Mouse (Mus musculus) kidney, postnatal 14 days (tissue): Measurements from ENCODE around the gene Nrxn2.
A peak's percentile ranks its signal among the peaks of the same experiment; 100 is the strongest.

Experiments used
- DNase-seq: peaks from one replicate; pipeline ENCODE4 v3.0.0; 2022; ENCODE audit warnings: mixed read lengths

Gene Nrxn2

DNA sequence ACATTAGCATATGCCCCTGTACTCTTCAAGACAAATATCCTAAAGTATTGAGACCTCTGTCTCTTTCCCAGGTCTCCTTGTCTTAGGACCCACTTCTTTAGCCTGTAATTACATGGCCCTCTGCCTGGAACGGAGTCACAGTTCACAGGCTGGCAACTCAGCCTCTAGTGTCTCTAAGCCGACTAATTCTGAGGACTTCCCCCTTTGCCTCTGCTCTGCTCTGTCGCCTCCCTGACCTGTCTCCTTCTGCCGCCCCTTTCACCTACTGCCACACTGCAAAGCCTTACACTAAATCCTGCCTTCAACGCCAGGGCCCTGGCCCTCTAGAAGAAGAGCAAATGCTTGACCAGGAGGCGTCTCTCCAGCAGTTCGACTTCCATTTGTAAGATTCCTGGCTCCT is 125.0 kb downstream of the Nrxn2 start:
- no peak for DNase-seq

DNA sequence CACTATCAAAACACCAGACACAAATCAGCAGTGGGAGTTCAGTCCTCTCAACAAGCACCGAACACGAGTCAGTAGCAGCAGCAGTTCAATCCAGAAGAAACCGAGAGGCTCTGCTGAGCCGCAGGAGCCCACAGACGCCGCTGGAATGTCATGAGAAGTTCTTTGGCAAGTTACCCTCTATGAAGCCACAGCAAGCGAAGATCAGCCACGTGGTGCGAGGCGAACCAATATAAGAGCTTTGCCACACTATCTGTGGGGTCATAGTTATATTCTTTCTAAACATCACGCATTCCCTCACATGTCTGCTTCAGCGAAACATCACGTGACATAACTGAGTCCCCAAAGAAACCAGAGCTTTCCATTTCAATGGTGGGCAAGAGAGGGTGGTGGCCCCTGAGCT is 126.2 kb downstream of the Nrxn2 start:
- DNase-seq: no peak

DNA sequence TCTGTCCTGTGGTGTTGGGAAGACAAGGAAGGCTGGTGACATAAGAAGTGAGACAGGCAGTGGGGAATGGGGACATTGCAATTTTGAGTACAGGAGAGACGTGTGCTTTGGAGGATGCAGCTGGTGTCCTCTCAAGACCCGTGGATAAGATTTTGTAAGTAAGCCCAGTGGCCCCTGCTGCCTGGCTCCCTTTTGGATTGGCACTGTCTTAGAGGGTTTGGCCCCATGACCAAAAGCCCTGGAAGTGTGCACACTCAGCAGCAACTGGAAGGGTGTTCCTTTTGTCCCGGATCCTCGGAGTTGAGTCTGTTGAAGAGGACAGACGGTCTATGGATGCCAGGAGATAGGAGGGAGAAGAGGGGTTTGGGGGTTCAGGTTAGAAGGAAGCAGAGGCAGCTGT is 127.0 kb downstream of the Nrxn2 start:
- no peak for DNase-seq

DNA sequence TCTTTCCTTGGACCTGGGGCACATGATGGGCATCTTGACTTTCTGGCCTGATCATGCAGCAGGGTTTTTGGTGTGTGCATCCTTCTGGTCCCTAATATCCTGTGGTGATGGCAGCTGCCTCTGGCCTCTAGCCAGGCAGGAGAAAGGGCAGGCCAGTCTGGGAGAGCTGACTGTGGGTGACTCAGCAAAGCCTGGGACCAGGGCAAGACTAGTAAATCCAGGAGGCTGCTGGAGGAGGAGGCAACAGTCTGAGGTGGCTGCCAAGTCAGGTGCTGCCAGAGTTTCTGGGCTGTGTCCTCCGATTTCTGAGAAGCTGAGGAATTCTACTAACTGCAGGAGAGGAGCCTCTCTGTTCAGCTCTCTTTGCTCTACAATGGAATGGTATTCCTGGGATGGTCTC is 127.6 kb downstream of the Nrxn2 start:
- peak; percentile 85 for DNase-seq

DNA sequence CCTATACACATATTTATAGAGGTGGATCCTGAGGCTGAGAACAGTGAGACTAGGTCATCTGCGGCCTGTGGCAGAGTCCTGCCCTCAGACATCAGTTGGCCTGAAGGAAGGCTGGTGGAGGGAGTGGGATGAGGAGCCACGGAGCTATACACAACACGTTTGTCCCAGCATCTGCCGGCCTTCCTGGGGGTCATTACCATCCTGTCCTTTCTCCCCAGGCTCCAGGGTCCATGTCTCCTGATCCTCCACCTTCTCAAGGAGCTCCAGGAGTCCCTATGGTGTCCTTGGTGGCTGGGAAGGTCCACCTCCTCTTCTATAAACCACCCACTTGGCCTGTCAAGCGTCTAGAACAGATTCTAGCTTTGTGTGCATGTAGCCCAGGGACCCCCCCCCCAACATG is 129.3 kb downstream of the Nrxn2 start:
- DNase-seq: no peak

DNA sequence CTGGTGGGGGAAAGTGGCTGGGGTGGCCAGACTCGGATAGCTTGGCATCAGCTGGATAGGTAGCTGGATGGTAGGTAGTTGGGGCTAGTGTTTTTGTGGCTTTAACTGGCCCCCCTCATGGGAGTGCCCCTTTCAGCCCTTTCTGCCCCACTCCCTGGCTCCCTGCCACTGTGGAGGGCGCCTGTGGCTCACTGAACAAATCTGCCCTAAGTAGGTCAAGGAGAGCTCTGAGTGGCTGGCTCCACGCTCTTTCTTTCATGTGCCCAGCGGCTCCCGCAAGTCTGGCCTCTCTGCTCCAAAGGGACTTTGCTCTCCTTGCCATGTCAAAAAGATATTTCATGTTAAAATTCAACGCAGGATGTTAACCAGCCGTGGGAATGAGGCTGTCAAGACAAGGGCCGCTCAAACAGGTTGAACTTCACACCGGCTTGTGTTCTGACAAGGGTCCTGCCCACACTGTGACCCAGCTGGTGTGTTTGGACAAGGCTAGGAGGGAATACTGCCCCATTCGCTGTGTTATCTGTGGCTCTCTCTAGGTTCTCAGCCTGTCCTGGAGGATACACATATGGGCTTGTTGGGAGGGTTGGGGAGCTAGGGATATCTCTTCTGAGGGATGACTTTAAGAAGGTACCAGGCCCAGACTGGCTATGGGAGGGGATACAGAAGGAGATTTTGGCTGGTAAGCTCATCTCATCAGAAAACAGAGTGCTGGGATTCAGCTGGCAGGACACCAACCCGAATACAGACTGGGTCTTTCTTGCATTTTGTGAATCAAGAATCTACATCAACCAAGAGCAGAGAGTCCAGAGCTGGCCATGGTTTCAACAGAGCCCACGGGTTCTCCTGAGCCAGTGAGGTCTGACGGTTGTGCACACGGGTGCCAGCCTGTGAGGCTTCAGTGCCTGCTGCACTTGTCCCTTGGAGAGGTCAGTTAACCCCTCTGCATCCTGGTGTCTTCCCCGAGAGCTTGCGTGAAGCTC is 130.2 kb downstream of the Nrxn2 start:
- DNase-seq: peak; percentile 87

DNA sequence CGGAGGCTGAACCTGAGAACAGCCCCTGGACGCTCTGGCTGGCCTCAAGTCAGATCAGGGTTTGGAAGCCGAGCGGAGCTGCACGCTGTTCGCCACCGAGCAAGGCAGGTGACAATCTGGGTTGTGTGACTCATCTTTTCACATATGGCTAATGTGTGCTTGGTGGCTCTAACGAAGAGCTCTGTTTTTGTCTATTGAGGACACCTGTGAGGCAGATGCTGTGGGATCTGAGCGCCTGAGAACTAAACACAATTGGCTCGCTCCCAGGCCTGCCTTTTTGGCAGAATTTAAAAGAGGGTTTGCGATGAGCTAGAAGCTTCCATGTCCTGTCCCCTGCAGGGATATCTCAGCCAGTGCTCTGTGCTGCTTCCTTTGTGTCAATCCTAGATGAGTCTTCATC is 131.0 kb downstream of the Nrxn2 start:
- DNase-seq: no peak

DNA sequence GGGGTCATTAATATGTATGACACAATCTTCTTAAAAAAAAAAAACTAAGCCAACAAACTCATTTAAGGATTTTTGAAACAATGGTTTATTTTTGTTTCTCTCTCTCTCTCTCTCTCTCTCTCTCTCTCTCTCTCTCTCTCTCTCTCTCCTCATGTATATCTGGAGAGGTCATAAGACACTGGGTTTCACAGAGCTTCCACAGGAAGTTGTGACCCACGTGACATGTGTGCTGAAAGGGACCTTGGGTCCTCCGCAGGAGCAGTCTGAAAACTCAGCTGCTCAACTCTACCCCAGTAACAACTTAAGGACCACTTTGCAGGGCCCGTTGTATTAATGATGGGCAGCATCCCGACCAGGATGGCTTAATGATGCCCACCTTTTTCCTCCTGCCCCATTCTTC is 132.7 kb downstream of the Nrxn2 start:
- DNase-seq: no peak

DNA sequence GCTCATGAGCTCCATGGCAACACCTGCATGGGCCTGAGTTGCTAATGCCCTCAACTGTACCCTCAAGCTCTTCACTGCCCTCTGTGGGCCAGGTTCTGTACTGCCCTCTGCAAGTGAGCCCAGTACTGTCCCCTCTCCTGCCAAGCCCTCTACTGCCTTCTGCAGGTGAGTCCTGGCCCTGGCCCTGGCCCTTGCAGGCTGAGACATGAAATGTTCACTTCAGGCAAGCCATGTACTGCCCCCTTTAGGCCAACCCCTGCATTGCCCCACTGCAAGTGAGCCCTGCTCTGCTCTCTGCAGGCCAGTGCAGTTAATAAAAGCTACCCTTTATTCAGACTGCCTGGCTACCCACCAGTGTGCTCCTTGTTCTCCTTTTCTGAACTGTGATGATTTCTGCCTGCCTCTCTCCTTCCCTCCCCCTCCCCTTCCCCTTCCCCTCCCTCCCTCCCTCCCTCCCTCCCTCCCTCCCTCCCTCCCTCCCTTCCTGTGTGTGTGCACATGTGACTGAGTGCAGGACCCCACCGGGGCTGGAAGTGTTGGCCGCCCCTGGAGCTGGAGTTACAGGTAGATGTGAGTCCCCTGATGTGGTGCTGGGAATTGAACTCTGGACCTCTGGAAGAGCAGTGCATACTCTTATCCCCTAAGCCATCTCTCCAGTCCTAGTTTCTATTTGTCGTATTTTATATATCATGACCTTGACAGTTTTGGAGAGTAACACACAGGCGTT is 133.9 kb downstream of the Nrxn2 start:
- DNase-seq: peak; percentile 74

DNA sequence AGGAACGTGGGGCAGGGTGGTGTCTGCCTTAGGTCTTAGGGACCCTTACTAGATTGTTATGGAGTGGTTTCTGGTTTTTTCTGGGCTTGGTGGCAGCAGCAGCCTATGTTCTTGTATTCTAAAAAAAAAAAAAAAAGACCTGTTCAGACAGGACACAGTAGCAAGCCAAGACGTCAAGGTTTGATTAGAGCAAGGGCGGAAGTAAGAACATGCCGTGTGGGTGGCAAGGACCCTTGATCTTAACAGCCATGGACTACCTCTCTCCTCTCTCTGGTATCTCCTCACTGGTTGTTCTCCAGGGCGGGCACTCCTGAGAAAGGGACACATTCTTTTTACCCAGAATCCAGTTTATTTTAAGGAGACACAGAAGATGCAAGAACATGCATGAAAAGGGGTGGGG is 134.6 kb downstream of the Nrxn2 start:
- no peak for DNase-seq

DNA sequence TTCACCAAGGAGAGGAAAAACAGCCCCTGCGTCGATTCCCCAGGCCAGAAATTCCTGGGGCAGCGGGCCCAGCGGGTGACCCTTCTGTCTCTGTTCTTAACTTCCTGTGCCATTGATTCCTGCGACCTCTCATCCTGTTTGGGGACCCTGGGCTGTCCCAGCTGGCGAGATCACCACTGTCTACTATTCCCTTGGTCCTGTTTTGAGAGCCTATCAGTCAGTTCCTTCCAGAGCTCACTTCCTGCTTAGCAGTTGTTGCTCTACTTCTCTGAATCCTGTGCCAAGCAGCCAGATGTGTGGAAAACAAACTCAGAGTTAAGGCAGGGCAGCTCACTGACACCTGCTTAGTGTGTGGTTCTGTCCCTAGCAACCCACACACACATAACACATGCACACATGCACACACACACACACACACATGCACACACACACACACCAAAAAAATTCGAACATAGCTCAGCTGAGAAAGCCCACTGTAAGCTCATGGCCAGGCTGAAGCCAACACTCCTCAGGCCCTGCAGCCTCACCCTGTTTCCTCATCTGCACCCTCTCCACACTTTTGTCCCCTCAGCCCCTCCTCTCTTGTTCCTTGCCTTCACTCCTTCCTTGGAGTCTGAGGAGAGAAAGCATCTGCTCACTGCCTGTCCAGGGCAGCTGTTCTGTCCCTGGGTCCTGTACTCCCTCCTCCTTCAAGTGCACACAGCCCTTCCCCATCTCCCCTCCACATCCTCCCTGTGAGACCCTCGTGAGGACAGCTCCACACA is 135.5 kb downstream of the Nrxn2 start:
- peak; percentile 69 for DNase-seq

DNA sequence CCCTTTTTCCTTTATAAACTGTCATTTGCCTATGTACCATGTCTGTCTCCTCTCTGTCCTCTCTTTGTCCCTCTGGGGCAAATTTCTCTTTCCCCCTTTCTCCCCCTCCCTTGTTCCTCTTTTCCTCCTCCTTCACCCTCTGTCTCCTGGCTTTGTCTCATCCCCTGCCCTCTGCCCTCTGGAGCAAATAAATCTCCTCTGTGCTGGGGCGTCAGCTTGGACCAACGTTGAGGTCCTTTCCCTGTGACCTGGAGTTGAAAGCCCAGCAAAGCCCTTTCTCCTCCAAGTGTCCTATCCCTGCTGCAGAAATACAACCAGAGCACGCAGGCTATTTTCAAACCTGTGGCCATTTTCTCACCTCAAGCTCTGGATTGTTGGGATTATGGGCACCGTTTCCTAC is 141.0 kb downstream of the Nrxn2 start:
- DNase-seq: no peak

DNA sequence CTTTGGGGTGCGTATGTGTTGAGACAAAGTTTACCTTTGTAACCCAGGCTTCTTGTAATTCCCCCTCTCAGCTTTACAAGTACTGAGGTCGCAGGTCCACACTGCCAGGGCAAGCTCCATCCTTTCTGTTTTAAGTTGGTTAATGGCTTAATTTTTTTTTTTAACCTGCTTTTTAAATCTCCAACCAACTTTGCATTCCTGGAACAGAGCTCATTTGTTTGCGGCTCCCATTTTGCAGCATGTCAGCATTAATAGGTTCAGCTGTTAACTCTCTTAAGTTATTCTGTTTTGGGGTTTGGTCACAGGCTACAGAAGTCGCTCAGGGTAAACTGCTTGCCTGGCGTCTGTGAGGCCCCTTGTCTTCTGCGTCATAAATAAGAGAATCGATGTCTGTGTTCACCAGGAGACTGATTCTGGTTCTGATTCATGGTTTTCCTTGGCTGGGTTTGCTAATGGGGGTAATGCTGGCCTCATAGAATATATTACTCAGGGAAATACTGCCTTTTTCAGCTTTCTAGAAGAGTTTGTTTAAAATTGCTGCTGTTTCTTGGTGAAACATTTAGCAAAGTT is 141.8 kb downstream of the Nrxn2 start:
- no peak for DNase-seq

DNA sequence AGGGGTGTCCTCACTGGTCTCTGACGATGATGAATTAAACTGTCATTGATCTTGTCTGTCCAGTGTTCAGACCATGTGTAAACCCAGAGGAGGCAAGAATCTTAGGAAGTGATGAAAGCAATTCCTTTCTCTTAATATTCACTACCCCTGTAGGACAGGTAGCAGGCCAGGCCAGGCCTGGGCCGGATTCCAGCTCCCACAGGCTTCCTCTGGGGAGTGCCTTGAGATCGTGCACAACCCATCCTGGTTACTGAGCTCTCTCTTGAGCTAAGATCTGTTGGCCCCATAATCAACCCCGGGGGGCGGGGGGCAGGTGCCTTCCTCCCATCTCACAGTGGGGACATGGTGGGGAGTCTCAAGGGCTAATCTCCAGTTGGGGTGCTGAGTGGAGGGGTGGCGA is 146.6 kb downstream of the Nrxn2 start:
- DNase-seq: no peak

DNA sequence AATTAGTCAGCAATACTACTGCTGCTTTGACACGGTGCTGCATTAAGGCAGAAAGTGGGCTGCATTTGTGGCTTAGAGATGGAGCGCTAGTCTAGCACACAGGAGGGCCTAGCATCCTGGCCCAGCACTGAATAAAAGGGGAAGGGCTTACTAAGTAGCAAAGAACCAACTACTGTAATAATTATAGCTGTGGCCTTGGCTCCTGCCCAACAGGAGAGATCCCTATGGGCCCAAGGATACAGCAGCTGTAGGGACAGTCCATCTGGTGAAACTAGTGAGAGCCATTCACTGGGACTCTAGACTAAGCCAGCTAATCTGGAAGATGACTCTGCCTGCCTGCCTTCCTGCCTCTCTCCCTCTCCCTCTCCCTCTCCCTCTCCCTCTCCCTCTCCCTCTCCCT is 147.9 kb downstream of the Nrxn2 start:
- DNase-seq: no peak

DNA sequence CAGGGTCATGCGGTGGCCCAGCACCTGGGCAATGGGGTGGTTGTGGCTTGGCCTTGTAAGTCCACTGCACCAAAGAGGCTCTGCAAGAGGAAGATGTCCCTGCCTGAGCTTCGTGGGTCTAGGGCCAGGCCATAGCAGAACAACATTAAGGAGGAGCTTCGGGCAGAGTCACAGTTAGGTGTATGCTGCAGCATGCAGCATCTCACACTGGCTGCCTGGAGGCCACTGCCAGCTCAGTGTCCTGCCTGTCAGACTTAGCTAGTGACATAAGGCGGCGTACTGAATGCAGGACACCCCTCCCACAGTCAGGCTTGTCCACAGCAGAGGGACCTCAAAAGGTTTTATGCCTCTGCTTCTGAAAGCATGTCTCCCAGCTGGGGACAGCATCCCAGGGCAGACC is 150.5 kb downstream of the Nrxn2 start:
- no peak for DNase-seq

DNA sequence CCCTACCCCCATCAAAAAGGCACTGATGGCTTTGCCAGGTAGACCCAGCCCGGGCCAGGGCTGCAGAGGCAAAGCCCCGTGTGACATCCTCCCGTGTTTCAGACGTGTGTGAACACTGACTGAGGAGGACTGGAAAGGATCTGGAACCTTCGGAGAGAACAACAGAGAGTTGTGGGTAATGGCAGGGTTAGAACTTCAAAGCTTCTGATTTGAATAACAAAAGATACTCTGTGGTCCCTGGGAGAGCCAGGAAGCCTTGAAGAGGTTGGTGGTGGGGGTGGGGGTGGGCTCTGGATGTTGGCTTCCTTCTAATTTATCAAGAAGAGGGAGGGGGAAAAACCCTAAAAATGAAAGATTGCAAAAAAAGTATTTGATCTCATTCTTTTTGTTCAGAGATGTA is 151.0 kb downstream of the Nrxn2 start:
- no peak for DNase-seq

DNA sequence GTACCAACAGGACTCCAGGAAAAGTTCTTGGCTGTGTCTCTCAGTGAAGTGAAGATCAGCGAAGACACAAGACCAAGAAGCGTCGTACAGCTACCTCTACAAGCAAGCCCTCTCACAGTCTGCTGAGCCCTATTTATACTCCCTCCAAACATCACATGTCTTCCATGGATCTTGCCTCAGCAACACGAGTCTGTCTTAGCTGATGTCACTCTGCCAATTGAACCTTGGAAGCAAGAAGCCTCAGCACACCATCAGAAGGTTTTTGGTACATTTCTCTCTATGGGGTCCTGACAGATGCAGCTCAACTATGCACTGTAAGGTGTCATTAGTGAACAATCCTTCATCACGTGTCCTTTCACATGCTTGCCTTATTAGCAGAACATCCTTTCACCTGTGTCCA is 152.9 kb downstream of the Nrxn2 start:
- no peak for DNase-seq

DNA sequence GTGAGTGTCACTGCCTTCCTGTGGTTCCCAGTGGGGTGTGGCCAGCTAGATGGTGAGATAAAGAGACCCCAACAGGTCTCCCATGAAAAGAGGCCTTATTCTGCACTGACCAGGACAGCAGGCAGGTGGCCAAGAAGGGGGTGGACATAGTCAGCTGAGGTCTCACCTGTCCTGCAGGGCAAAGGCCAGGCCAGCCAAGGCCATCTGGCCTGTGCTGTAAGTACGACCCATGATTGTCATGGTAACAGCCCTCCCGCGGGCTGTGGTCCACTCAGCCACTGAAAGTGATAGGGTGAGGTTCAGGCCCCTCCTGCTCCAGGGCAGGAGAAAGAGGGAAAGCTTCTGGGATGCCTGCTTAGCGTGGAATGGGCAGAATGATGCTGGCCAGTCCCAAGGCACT is 153.5 kb downstream of the Nrxn2 start:
- DNase-seq: no peak
